Mouse (Mus musculus): ENCODE results near the gene Gm3448. TPM values are rescaled to one million over a fixed set of nuclear protein-coding genes. Genes with fewer than 3 reads are reported as not detected.
"Not testable (repeated sequence)": the region's sequence is repeated elsewhere in the genome, so short reads cannot be mapped to it uniquely, and the experiment has no call there.

The Gm3448 gene
- polyA plus RNA-seq, 1 experiment from 2014 or later, result 3.5 TPM

GRCm38 (mm10) chr17:15065391-15066024 is 24.2 kb upstream of the Gm3448 start:
- Histone ChIP-seq H3K4me3 (no peak overlapping the region), H3K4me2 (peak overlapping the region; percentile 48), H3K9me3 (no peaks in the 10 kb centered on the region), H3K36me3 (peaks cover 20% of the 10 kb centered on the region), H3K9ac (0 out of 2 replicates have a peak overlapping the region, but pooled peaks have one; percentile 25), H3K27me3 (no peaks in the 10 kb centered on the region), H3K27ac (replicated peaks) (peak overlapping the region; percentile 56; the same call in 1 of the 2 replicates), H3K4me1 (replicated peaks) (peaks cover 9% of the 10 kb centered on the region)
- 41% methylated on average over 13 of the region's 13 CpGs for WGBS
- peak; percentile 86 for ATAC-seq (ENCODE audit: low FRiP score, low read depth)

GRCm38 (mm10) chr17:15060356-15060755 is 19.0 kb upstream of the Gm3448 start:
- Histone ChIP-seq H3K27ac (replicated peaks) (no peak overlapping the region), H3K4me3 (no peak overlapping the region), H3K4me1 (replicated peaks) (no peaks in the 10 kb centered on the region), H3K36me3 (peaks cover 41% of the 10 kb centered on the region), H3K9ac (no peak overlapping the region), H3K4me2 (no peak overlapping the region), H3K27me3 (no peaks in the 10 kb centered on the region), H3K9me3 (no peaks in the 10 kb centered on the region)
- no peak for ATAC-seq (ENCODE audit: low FRiP score, low read depth)
- WGBS, result 93% methylated on average over 6 of the region's 6 CpGs

- Histone ChIP-seq H3K27ac (replicated peaks) (no peak overlapping the region), H3K36me3 (peaks cover 41% of the 10 kb centered on the region), H3K27me3 (no peaks in the 10 kb centered on the region), H3K4me3 (no peak overlapping the region), H3K9ac (no peak overlapping the region), H3K4me1 (replicated peaks) (no peaks in the 10 kb centered on the region), H3K4me2 (no peak overlapping the region), H3K9me3 (no peaks in the 10 kb centered on the region)
- WGBS, result 94% methylated on average over 14 of the region's 14 CpGs
- ATAC-seq (ENCODE audit: low FRiP score, low read depth), result no peak
Measured at GRCm38 (mm10) chr17:15059646-15060045, 18.3 kb upstream of the Gm3448 start.

GRCm38 (mm10) chr17:15058161-15058591 is 16.8 kb upstream of the Gm3448 start:
- no peak for ATAC-seq (ENCODE audit: low FRiP score, low read depth)
- H3K4me1 ChIP-seq (replicated peaks), result no peaks in the 10 kb centered on the region
- peaks cover 30% of the 10 kb centered on the region for H3K36me3 ChIP-seq
- no peak overlapping the region for H3K9ac ChIP-seq
- no peaks in the 10 kb centered on the region for H3K9me3 ChIP-seq
- no peak overlapping the region for H3K27ac ChIP-seq (replicated peaks)
- 95% methylated on average over 5 of the region's 5 CpGs for WGBS
- H3K4me2 ChIP-seq, result no peak overlapping the region
- no peaks in the 10 kb centered on the region for H3K27me3 ChIP-seq
- H3K4me3 ChIP-seq, result no peak overlapping the region

- WGBS, result 82% methylated on average over 4 of the region's 4 CpGs
- no peak for ATAC-seq (ENCODE audit: low FRiP score, low read depth)
- no peak overlapping the region for H3K27ac ChIP-seq (replicated peaks)
- no peak overlapping the region for H3K4me2 ChIP-seq
- H3K4me3 ChIP-seq, result no peak overlapping the region
- H3K4me1 ChIP-seq (replicated peaks), result no peaks in the 10 kb centered on the region
- H3K9ac ChIP-seq, result no peak overlapping the region
- H3K36me3 ChIP-seq, result peaks cover 21% of the 10 kb centered on the region; the same call in 1 of the 2 replicates
- no peaks in the 10 kb centered on the region for H3K27me3 ChIP-seq
- H3K9me3 ChIP-seq, result no peaks in the 10 kb centered on the region
Measured at GRCm38 (mm10) chr17:15055925-15056324, 14.6 kb upstream of the Gm3448 start.

GRCm38 (mm10) chr17:15053829-15054200 is 12.5 kb upstream of the Gm3448 start:
- H3K9me3 ChIP-seq; H3K27ac ChIP-seq (replicated peaks); H3K4me2 ChIP-seq; H3K4me3 ChIP-seq; H3K9ac ChIP-seq; H3K4me1 ChIP-seq (replicated peaks); ATAC-seq (ENCODE audit: low FRiP score, low read depth); H3K27me3 ChIP-seq: not testable (repeated sequence)
- WGBS, result 95% methylated on average over 12 of the region's 13 CpGs
- H3K36me3 ChIP-seq, result peaks cover 12% of the 10 kb centered on the region; the same call in 1 of the 2 replicates

- ATAC-seq (ENCODE audit: low FRiP score, low read depth); H3K9me3 ChIP-seq; H3K9ac ChIP-seq; H3K4me1 ChIP-seq (replicated peaks); H3K4me3 ChIP-seq; H3K27ac ChIP-seq (replicated peaks); H3K4me2 ChIP-seq; H3K27me3 ChIP-seq: not testable (repeated sequence)
- 93% methylated on average over 6 of the region's 8 CpGs for WGBS
- H3K36me3 ChIP-seq, result peaks cover 12% of the 10 kb centered on the region; the same call in 1 of the 2 replicates
Measured at GRCm38 (mm10) chr17:15053183-15053828, 12.0 kb upstream of the Gm3448 start.

GRCm38 (mm10) chr17:15052766-15053165 is 11.4 kb upstream of the Gm3448 start:
- ATAC-seq (ENCODE audit: low FRiP score, low read depth); H3K4me2 ChIP-seq; H3K4me3 ChIP-seq; H3K27ac ChIP-seq (replicated peaks); H3K9ac ChIP-seq; H3K9me3 ChIP-seq; H3K4me1 ChIP-seq (replicated peaks); H3K27me3 ChIP-seq: not testable (repeated sequence)
- 68% methylated on average over 1 of the region's 1 CpGs for WGBS
- H3K36me3 ChIP-seq, result peaks cover 12% of the 10 kb centered on the region; the same call in 1 of the 2 replicates

GRCm38 (mm10) chr17:15050338-15050737 is 9.0 kb upstream of the Gm3448 start:
- H3K27me3 ChIP-seq; H3K36me3 ChIP-seq; H3K4me3 ChIP-seq; H3K4me2 ChIP-seq; H3K9ac ChIP-seq; H3K9me3 ChIP-seq; H3K27ac ChIP-seq (replicated peaks); ATAC-seq (ENCODE audit: low FRiP score, low read depth); H3K4me1 ChIP-seq (replicated peaks): not testable (repeated sequence)
- WGBS, result no CpG with 5 or more reads among the region's 1 CpGs

GRCm38 (mm10) chr17:15040455-15040854 is 882 bp downstream of the Gm3448 start:
- not testable (repeated sequence) for H3K4me3 ChIP-seq; H3K4me2 ChIP-seq; H3K9ac ChIP-seq; ATAC-seq (ENCODE audit: low FRiP score, low read depth); H3K36me3 ChIP-seq; H3K4me1 ChIP-seq (replicated peaks); H3K27ac ChIP-seq (replicated peaks); H3K9me3 ChIP-seq; H3K27me3 ChIP-seq
- WGBS, result no CpG with 5 or more reads among the region's 3 CpGs

- H3K27me3 ChIP-seq; H3K9me3 ChIP-seq; ATAC-seq (ENCODE audit: low FRiP score, low read depth); H3K4me2 ChIP-seq; H3K27ac ChIP-seq (replicated peaks); H3K4me3 ChIP-seq; H3K9ac ChIP-seq; H3K4me1 ChIP-seq (replicated peaks); H3K36me3 ChIP-seq: not testable (repeated sequence)
- no CpG with 5 or more reads among the region's 4 CpGs for WGBS
Measured at GRCm38 (mm10) chr17:15031414-15031813, 9.9 kb downstream of the Gm3448 start.

GRCm38 (mm10) chr17:15025513-15025912 is 15.8 kb downstream of the Gm3448 start:
- H3K9me3 ChIP-seq; H3K27ac ChIP-seq (replicated peaks); H3K36me3 ChIP-seq; H3K27me3 ChIP-seq; H3K9ac ChIP-seq; H3K4me2 ChIP-seq; H3K4me3 ChIP-seq; H3K4me1 ChIP-seq (replicated peaks); ATAC-seq (ENCODE audit: low FRiP score, low read depth): not testable (repeated sequence)
- WGBS, result no CpG with 5 or more reads among the region's 6 CpGs

Data from hindbrain, embryonic 15.5 days (tissue).